Mouse (Mus musculus) cortical plate, adult 2 months (tissue): ENCODE results near the gene Dst. TPM values are rescaled to one million over a fixed set of nuclear protein-coding genes. Genes with fewer than 3 reads are reported as not detected.

Experiments
- H3K27ac ChIP-seq: fragments of 200-500 bp; 2 replicates; pipeline ENCODE4 v1.5.1; 2012; ENCODE audit warnings: low read length, control low read depth, inconsistent platforms; ENCODE audit not compliant: insufficient read depth
- H3K4me1 ChIP-seq: fragments of 200-500 bp; 2 replicates; pipeline ENCODE4 v1.6.1; 2011; ENCODE audit warnings: low read length; ENCODE audit not compliant: control insufficient read depth, insufficient read depth
- H3K4me3 ChIP-seq: fragments of 200-500 bp; 2 replicates; pipeline ENCODE4 v1.5.1; 2011; ENCODE audit warnings: mild to moderate bottlenecking, low read length, control low read depth; ENCODE audit not compliant: insufficient read depth
- CTCF ChIP-seq: fragments of 200-500 bp; IDR thresholded peaks from 2 replicates; pipeline ENCODE4 v1.5.1; 2011; ENCODE audit warnings: mild to moderate bottlenecking, control low read depth, low read length; ENCODE audit not compliant: insufficient read depth; ENCODE audit errors: extremely low read depth
- POLR2A ChIP-seq: fragments of 200-500 bp; IDR thresholded peaks from 2 replicates; pipeline ENCODE4 v1.6.1; 2011; ENCODE audit warnings: mild to moderate bottlenecking, low read length, control low read depth; ENCODE audit not compliant: insufficient read depth; ENCODE audit errors: extremely low read depth
- polyA plus RNA-seq: library from polyadenylated mRNA; depleted of rRNA; stranded (reverse); fragments of >200 nt; gene quantifications from 2 replicates; pipeline ENCODE4 v1.2.3, GENCODE M21; 2012

Gene Dst
- polyA plus RNA-seq, 1 experiment: 88.5 TPM

GRCm38 (mm10) chr1:33944977-33945750 lies 37.1 kb downstream of the Dst start:
- Histone ChIP-seq H3K4me1 (peaks cover 7% of the 10 kb centered on the region), H3K27ac (no peak overlapping the region), H3K4me3 (no peak overlapping the region)
- TF ChIP-seq CTCF (no peak), POLR2A (no peak)

- Histone ChIP-seq H3K4me1 (peaks cover 5% of the 10 kb centered on the region), H3K27ac (no peak overlapping the region), H3K4me3 (no peak overlapping the region)
- TF ChIP-seq POLR2A (no peak), CTCF (no peak)
Measured at GRCm38 (mm10) chr1:33945756-33946155, 37.7 kb downstream of the Dst start.

- TF ChIP-seq POLR2A (0 out of 2 replicates have a peak, but pooled peaks have one; percentile 26), CTCF (no peak)
- H3K4me3 ChIP-seq: no peak overlapping the region
- H3K4me1 ChIP-seq: peaks cover 4% of the 10 kb centered on the region
- peak overlapping the region; percentile 83 for H3K27ac ChIP-seq
Measured at GRCm38 (mm10) chr1:33946601-33947395, 38.8 kb downstream of the Dst start.

GRCm38 (mm10) chr1:33947838-33948237 lies 39.8 kb downstream of the Dst start:
- TF ChIP-seq CTCF: no peak
- no peak for TF ChIP-seq POLR2A
- Histone ChIP-seq H3K27ac (0 out of 2 replicates have a peak overlapping the region, but pooled peaks have one; percentile 22), H3K4me3 (no peak overlapping the region), H3K4me1 (peaks cover 4% of the 10 kb centered on the region)

GRCm38 (mm10) chr1:33948511-33948910 lies 40.5 kb downstream of the Dst start:
- Histone ChIP-seq H3K4me1 (peaks cover 4% of the 10 kb centered on the region), H3K27ac (no peak overlapping the region), H3K4me3 (no peak overlapping the region)
- TF ChIP-seq CTCF (no peak), POLR2A (no peak)

GRCm38 (mm10) chr1:33955626-33956025 lies 47.6 kb downstream of the Dst start:
- H3K4me1 ChIP-seq: no peaks in the 10 kb centered on the region
- no peak overlapping the region for H3K27ac ChIP-seq
- H3K4me3 ChIP-seq: no peak overlapping the region
- no peak for TF ChIP-seq POLR2A
- no peak for TF ChIP-seq CTCF

GRCm38 (mm10) chr1:33960439-33960838 lies 52.4 kb downstream of the Dst start:
- Histone ChIP-seq H3K4me3 (no peak overlapping the region), H3K27ac (no peak overlapping the region), H3K4me1 (no peaks in the 10 kb centered on the region; the same call in 1 of the 2 replicates)
- no peak for TF ChIP-seq CTCF
- no peak for TF ChIP-seq POLR2A

- H3K4me1 ChIP-seq: peaks cover 6% of the 10 kb centered on the region
- TF ChIP-seq CTCF (peak; percentile 45), POLR2A (no peak)
- H3K4me3 ChIP-seq: no peak overlapping the region
- no peak overlapping the region for H3K27ac ChIP-seq
Measured at GRCm38 (mm10) chr1:33964643-33965042, 56.6 kb downstream of the Dst start.

GRCm38 (mm10) chr1:33965824-33966223 lies 57.8 kb downstream of the Dst start:
- H3K27ac ChIP-seq: no peak overlapping the region
- peaks cover 6% of the 10 kb centered on the region for H3K4me1 ChIP-seq
- H3K4me3 ChIP-seq: no peak overlapping the region
- TF ChIP-seq CTCF: no peak
- TF ChIP-seq POLR2A: no peak
